Mouse (Mus musculus) adrenal gland, postnatal 10 days (tissue): ENCODE measurements around the gene Rad51b. TPM values are rescaled to one million over a fixed set of nuclear protein-coding genes. Genes with fewer than 3 reads are reported as not detected.
A peak's percentile ranks its signal among the peaks of the same experiment; 100 is the strongest.

Experiments used
- DNase-seq: peaks from one replicate; pipeline ENCODE4 v3.0.0; 2021; ENCODE audit warnings: mixed read lengths
- total RNA-seq, 2 experiments: library from RNA; stranded (reverse); gene quantifications; 2 replicates each; pipeline ENCODE4 v1.2.3; 2021

The Rad51b gene
- total RNA-seq, 2 experiments from 2014 or later, result 1.6 to 3.0 TPM

DNA sequence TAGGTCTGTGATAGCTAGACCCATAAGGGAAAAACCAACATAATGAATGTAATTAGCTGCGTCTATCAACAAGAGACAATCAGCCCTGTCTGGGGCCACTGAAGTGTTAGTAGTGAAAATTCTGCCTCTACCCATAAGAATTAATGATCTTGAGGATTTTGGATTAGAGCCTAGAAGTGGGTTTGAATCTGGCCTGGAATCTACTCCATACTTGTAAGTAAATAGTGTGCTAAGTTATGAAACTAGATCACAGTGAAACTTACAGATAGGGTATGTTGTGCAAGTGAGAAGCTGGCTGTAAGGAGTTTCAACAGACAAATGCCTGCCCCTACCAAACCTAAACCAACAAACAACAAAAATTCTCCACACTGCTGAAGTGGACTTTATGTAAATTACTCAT, 83.1 kb downstream of the Rad51b start:
- DNase-seq, result no peak

DNA sequence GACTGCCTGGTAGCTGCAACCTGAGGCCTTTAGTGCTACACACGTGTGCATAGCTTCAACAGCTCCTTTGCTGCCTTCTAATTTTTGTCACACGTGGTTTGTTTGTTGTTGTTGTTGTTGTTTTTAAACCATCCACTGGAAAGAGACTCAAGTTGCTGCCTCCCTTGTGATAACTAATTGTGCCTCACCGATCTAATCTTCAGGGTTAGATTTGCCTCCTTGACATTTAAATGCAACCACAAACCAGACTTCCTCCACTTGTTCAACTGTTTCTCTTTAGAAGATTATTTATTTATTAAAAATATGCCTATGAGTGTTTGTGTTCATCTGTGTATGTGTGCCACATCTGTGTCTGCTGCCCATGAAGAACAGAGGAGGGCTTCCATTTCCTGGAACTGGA, 84.4 kb downstream of the Rad51b start:
- DNase-seq, result no peak

DNA sequence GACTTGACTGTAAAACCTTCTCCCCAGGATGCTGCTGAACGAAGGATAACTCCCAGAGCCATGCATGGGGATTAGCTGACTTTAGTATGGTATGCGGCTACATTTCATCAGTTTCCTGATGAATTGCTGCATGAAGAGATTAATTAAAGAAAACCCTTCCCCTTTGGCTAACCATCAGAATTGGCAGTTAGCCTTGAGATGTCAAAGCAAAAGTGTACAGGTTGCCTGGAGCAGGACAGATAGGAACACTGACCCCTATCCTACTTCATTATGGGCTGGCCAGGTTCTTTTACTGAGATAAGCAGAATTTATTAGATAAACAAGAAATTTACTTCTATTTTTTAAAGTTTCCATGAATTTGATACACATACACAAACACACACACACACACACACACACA, 85.3 kb downstream of the Rad51b start:
- no peak for DNase-seq

DNA sequence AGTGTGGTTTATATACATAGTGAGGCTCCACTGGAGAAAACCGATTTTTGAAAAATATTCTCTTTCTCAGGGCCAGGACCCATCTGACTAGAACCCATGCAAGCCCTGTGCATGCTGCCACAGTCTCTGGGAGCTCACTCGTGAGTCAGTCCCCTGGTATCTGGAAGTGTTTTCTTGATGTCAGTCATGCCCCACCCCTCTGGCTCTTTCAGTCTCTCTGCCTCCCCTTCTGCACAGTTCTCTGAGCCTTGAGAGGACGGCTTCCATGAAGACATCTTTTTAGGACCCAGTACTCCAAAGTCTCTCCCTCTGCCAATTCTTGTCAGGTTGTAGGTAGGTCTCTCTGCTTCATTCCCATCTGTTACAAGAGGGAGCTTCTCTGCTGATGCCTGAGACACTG, 86.5 kb downstream of the Rad51b start:
- DNase-seq, result peak; percentile 35

DNA sequence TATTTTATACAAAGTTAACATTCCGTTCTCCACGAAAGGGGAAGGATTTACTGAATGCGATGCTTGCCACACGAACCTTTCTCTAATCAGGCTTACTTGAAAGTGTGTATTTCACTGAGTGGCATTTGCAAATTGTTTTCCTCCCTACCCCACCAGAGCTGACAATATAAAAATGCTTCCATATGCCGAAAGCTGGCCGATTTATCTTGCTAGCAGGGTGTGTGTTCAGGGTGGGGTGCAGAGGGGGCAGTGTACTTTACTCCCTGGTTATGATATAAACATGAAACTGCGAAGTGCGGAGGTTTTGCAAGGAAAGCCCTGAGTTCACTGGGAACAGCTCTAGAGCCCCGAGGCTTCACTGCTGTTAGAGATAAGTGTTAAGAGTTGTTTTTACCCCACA, 87.7 kb downstream of the Rad51b start:
- DNase-seq, result no peak

DNA sequence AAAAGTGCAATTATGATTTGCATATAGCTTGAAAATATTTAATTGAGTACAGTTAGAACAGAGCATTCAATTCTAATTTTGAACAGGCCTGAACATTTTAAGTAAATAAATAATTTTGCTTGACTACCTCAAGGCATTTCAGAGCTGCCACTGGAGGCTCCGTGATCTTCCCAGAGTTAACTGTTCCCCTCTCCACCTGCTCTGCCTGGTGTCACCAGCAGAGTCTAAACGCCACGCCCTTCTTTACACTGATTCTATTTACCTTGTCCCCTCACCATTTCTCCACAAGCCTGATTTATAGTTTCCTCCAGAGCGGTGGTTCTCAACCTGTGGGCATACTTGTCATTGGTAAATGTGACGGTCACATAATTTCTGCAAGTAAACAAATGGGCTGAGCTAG, 88.1 kb downstream of the Rad51b start:
- no peak for DNase-seq

DNA sequence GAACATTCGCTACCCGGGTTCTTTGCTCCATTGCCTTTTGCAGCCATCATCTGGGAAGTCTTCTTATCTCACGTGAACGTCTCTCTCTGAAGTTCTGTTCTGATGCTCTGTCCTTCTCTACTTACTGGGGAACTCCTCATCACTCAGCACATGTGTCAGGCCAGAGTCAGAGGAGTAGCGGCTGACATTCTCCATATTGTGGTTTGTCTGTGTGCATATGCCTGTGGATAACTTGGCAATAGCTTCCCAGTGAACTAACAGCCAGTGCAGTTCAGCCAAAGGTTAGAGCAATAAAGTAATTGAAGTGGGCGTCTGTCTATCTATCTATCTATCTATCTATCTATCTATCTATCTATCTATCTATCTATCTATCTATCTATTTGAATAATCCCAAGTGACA, 90.8 kb downstream of the Rad51b start:
- no peak for DNase-seq

DNA sequence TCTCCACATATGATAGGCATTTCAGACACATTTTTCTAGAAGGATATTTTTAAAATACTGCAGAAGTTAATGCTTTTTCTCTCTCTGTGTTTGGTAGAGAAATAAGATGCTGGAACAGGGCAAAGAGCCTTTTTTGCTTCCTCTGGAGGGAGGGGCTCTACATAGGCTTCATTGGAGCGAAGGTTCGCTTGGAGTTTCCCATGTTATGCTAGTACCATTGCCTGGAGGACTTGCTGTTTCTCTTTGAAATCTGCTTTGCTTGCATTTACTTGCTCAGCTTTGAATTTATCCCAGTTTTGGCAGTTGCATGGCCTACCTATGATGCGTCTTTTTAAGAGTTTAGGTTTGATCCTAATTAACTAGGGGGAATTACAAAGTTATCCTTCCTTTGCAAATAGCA, 92.2 kb downstream of the Rad51b start:
- DNase-seq, result no peak

DNA sequence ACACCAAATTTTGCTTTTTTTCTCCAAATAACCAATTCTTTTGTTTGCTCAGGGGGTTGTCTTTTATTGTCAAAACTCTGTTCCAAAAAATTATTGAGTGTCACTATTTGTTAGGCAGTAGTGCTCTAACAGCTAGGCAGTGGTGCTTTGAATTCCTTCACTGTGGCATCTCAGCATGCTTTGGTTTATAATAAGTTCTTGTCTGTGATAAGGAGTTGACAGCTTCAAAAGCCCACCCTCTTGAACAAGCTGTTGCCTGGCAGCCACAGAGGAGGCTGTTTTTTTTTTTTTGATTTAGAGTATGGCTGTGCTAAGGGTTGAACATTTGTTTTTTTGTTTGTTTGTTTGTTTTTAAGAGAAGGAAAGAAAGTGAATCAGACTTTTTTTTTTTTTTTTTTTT, 92.9 kb downstream of the Rad51b start:
- no peak for DNase-seq

DNA sequence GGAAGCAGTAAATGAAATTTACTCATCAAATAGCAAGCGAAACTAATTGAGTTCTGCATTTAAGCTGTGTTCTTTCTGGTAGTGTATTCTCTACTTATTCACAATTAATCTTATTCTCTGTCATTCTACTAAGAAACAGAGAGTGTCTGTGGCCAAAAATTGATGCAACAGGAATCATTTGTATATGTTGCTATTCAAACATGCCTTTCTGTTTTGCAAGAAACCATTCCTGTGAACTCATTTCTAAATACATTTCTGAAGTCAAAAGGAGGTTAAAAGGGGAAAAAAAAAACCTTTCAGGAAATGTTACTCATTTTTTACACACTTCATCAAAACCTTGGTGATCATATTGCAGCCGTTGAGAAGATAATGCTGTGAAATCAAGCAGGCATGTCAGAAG, 96.6 kb downstream of the Rad51b start:
- no peak for DNase-seq

DNA sequence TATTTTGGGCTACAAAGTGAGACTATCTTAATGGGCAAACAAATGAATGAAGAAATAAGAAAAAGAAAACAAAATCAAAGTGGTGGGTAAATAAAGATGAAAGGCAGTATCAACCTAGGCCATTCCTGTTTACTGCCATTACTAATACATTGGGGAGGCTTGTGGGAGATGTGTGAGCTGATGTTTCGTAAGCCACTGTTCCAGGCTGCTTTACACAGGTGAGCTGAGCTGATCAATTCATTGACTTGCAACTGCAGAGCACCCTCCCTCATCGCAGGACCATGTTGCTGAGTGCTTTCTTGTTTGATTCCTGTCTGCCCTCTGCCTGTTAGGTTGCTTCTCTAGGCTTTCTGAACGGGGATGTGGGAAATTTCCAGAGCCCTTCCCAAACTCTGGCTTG, 106.9 kb downstream of the Rad51b start:
- no peak for DNase-seq

DNA sequence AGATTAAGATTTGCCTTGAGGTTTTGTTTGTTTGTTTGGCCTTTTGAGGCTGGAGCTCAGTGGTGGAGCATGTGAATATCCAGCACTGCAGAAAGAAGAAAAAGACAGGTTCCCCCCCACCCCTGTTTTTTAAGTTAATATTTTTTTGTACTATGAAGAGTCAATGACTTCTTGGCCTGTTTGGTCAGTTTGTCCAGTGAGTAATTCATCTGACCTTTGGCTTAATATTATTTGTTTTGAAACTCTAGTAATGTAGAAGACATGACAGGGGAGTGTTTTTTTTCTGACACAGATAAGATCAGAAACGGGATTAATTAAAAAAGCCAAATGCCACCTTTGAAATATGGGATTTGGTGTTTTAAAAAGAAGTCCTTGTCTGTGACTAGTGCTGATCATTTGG, 107.4 kb downstream of the Rad51b start:
- DNase-seq, result no peak

DNA sequence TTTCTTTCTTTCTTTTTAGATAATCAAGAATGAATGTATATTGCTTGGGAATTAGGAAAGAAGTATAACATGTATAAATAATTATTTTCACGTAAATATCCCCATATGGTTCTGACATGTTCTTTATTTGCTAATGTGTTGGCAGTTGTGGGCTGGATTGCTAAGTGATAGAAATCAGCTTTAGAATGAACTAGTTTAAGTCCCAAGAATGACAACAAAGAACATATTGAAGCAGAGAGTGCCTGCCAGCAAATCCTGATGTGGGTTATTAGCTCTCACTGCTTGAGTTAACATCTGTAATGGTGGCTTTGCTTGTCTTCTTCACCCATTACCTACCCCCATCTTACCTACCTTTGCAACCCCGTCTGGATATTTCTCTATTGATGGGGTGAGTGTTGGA, 111.6 kb downstream of the Rad51b start:
- DNase-seq, result no peak

DNA sequence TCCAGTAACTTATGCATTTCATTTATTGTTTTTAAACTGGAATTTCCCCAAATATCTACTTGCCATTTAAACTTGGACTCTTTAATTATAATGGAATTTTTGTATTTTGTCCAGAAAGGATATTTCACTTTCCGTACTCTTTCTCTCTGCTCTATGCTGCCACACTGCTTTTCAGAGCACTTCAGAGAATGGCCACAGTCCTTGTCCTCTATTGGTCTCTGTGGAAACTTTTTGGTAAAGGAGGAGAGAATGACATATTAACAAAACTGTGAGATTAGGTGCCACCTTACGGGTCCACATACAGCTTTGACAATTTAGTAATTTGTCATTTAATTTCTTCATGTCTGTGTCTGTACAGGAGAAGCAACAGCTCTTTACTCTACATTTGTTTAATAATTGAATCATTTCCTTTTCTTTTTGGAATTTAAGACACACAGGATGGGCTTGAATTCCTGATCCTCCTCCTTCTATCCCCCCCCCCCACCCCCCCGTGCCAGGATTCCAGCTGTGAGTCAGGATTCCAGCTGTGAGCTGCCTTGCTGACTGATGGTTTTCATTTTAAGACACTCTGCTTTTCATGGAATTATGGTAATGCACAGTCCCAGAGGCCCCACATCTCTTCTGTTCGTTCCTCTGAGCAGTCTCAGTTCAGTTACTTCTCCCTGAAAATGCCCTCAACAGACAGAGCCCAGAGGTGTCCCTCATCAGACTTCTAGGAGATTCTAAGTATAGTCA, 112.2 kb downstream of the Rad51b start:
- no peak for DNase-seq

DNA sequence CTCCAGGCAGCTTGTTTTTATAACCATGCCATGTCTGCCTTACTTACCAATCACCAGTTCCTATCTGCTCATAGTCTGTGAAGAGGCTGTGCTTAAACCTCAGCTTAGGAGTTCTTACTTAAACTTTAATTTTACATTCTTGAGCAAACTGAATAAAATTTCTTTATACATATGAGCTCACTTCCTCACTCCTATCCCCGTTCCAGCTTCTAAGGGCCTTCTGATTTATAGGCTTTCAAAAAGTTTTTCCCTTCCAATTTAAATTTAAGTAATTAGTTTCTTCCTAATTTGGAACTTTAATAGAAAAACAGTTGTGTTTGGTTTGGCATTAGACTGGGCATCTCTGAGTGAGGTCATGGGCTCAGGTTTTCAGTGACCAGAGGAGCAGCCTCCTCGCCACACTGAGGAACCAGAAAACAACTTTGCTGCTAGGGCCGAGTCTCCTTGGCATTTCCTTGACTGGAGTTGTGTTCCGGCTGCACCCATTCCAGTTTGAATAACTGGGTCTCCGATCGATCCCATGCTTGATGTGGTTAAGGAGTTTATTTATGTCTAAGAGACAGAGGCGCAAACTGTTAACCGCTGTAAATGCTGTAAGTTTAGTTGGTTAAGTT, 115.9 kb downstream of the Rad51b start:
- no peak for DNase-seq

DNA sequence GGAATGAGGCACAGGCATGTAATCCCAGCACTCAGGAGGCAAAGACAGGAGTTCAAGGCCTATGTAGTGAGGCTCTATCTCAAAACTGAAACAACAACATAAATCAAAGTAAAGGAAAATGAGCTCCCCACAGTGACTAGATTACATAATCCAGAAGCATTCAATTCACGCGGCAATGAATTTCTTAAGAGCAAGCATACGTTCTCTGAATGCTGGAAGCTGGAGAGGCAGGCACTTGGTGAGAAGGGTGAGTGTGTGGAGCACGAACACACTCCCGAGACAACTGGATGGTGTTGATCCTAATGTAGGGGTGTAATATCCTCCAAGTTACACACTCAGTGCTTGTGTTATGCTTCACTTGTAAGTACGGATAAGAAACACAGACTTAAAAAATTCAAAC, 120.3 kb downstream of the Rad51b start:
- no peak for DNase-seq

DNA sequence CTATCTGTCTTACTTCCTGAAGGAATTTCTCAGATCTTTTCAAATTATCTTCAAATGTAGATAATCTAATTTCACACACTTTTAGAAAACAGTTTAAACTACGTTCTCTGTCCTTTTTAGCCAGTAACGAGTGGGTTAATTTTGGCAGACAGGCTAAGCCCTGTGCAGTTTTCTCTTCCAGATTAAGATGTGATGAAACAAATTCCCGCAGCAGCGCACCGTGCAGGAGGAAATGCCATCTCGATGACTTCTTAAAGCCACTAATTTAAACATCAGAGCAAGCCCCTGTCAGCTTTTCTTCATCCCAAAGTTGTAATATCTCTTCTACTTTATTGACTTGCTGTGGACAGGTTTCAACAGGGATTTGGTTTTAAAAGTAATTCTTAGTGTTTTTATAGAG, 123.5 kb downstream of the Rad51b start:
- no peak for DNase-seq

DNA sequence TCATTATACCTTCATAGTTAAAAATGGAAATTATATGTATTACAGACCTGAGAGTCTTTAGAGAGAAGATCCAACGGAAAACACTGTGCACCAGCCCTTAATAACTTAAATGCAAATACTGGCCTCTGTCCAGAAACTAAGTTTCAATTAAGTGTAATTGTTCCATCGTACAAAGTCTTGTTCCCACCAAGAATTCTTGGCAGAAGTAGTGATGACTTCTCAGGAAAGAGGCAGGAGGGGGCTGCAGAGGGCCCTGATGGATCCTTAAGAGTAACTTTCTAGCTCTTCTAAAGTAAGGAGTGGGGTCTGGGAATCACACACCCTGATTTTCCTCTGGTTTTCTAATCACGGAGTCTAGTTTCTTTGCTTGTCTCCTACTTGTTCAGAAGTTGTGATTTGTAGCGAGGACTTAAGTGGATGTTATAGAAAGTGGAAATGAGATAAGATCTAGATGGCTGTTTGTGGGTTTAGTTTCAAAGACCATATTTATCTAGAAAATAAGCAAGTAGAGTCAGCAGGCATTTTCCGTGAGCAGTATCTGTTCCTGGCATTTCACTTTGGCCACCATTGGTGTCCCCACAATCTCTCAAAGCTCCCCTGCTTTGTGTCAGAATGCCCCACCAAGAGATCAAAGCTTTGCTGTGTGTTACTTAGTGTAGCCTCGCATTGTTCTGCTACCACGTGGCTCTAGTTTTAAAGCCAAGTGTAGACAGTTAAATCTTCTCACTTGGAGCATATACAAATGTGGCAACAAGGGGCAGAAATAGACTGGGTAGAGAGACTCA, 132.6 kb downstream of the Rad51b start:
- no peak for DNase-seq

DNA sequence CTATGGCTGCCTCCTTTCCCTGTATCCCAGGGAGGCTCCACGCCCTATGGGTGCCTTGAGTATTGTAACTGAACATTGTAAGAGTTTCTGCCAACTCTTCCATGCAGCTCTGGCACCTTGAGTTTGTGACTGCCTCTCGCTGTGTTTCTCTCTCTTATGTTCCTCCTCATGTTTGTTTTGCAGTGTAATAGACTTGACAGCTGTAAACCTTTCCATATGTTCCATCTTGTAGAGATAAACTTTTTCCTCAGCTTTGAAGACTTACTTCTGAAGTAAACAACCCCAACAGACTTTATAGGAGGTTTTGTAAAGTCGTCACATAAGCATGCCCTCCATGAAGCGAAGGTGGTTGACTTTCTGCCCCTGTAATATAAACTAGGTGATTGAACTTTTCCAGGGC, 134.1 kb downstream of the Rad51b start:
- DNase-seq, result no peak

DNA sequence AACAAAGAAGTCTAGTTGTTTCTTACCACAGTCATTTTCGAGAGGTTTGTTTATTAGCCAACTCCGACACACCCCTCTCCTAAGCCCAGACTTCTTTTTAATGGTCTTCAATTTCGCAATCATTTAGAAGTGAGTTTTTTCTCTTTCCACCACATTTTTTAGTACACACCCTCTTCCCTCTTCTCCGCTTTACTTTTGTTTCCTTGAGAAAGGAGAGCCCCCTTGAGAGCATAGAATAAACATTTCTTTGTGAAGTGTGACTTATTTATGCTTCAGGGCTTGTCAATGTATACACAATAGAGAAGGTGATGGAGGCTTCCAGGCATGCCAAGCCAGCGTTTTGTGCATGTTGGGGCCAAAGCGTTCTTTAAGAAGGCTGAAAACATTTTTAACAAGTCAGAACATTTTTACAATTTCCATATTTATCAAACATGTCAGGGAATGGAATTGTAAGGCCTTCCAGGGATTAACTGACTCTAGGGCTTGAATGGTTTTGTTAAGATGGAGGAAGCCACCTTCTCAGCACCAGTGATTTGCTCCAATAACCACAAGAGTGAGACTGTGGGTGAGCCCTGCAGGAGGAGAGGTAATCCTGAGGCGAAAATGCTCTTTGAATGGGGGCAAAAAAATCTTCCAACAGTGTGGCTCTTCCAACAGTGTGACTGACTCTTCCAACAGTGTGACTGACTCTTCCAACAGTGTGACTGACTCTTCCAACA, 136.8 kb downstream of the Rad51b start:
- no peak for DNase-seq

DNA sequence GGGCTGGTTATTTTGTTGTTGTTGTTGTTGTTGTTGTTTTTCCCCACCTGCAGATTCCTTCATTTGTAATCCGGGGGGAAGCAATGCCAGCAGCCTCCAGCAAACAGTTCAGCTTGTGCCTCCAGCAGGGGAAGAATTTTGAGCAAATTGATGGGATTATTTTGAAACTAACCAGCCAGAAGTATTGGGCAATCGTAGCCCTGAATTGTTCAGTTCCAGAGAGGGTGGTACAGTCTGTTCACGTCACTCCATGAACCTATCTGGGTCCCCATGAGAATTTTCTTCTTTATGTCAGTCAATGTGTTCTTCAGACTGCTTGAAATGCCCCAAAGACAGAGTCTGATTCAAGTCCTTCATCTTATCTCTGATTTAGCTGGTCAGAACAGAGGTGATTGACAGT, 138.4 kb downstream of the Rad51b start:
- no peak for DNase-seq

DNA sequence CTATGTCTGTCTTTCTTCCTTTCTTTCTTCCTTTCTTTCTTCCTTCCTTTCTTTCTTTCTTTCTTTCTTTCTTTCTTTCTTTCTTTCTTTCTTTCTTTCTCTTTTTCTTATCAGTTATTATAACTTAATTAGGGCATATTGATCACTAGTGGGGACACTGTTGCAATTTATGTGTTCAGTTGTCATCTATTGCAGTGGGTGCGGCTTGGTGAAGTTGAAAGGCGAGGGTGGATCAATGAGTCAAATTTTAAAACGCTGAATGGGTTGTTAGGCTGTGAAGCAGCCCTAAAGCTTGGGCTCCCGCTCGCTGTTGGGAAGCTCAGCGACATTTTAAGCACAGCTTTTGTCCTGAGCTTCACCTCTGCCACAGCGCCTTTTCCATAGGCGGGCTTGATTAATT, 139.0 kb downstream of the Rad51b start:
- DNase-seq, result no peak

DNA sequence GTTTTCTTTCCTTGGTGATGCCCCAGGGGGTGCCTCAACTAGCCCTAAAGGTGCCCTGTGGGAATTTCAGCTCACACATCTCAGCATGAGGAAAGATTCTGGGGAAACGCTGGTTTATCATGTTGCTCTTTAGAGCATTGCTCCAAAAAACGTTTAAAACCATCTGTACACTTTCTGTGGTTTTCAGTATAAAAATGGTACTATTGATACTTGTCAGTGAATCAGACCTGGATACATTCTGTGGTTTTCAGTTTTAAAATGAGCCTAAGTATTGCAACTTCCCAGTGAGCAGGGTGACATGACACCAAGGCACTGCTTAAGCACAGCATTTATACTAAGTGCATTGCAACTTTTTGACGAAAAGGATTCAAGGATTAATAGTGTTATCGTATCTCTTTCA, 139.8 kb downstream of the Rad51b start:
- DNase-seq, result no peak
